Mouse (Mus musculus) heart, adult 2 months (tissue): ENCODE results near the gene Slc25a3.

Source experiments
- CTCF ChIP-seq: fragments of 200-600 bp; IDR thresholded peaks from 2 replicates; pipeline ENCODE4 v1.8.1; 2022; ENCODE audit warnings: antibody characterized with exemption, mild to moderate bottlenecking, moderate library complexity
- EP300 ChIP-seq: fragments of 200-500 bp; IDR thresholded peaks from 2 replicates; pipeline ENCODE4 v1.6.1; 2011; ENCODE audit warnings: low read depth, low read length, control low read depth; ENCODE audit not compliant: insufficient read depth
- POLR2A ChIP-seq: fragments of 200-500 bp; IDR thresholded peaks from 2 replicates; pipeline ENCODE4 v1.6.1; 2011; ENCODE audit warnings: mild to moderate bottlenecking, low read depth, low read length, control low read depth; ENCODE audit not compliant: insufficient read depth

GRCm38 (mm10) chr10:91170143-91170941 lies 46.5 kb upstream of the Slc25a3 start:
- peak; percentile 52; the same call in 1 of the 2 replicates for TF ChIP-seq POLR2A
- peak; percentile 88 for TF ChIP-seq CTCF
- peak; percentile 66; the same call in 1 of the 2 replicates for TF ChIP-seq EP300
